Mouse (Mus musculus): Measurements from ENCODE around the gene Olfr470.

GRCm38 (mm10) chr7:107841719-107842118 is 5.6 kb downstream of the Olfr470 start:
- TF ChIP-seq ZC3H11A (IDR thresholded peaks at IDR 0.05; ENCODE audit: borderline replicate concordance, low read depth, low read length) (no peak), CHD2 (IDR thresholded peaks at IDR 0.05; ENCODE audit: low read depth, low read length) (no peak), MAFK (IDR thresholded peaks at IDR 0.05; ENCODE audit: insufficient read depth, low read depth, low read length) (no peak), ZNF384 (IDR thresholded peaks at IDR 0.05; ENCODE audit: low read depth, low read length) (no peak), HCFC1 (IDR thresholded peaks at IDR 0.05; ENCODE audit: borderline replicate concordance, insufficient read depth, low read length) (no peak)
